Comparison of ENCODE assay signal across 7 mouse cellular contexts in genomic region chr10:99339291-99339912, GRCm38 (mm10).
DNase-seq lines count a peak whose midpoint lies in the region; TF ChIP-seq lines count a peak whose summit lies in the region.
"Not testable (repeated sequence)": the region's sequence is repeated elsewhere in the genome, so short reads cannot be mapped to it uniquely, and the experiment has no call there.

No protein-coding gene starts in this region.

- not testable (repeated sequence) for H3K36me3 ChIP-seq in thymus, adult 2 months (ENCODE audit: control insufficient read depth, insufficient read depth, low read length)

- peak; percentile 57 for DNase-seq in cerebellum, adult 11 months
- peak; percentile 64 for DNase-seq in gastrocnemius, adult 18-20 months (ENCODE audit: low spot score)
- peak; percentile 64 for DNase-seq in heart, postnatal 4 days
- peak; percentile 71 for DNase-seq in layer of hippocampus, postnatal 10 days (ENCODE audit: low spot score in 2 of 2)
- peak; percentile 32 to 74 for DNase-seq in lung, adult 18-20 months
- peak; percentile 58 for DNase-seq in right cerebral cortex, adult 18-20 months
- DNase-seq in thymus, adult 2 months: peak; percentile 58

- not testable (repeated sequence) for TF ChIP-seq CTCF in thymus, adult 2 months (IDR thresholded peaks at IDR 0.05; ENCODE audit: borderline replicate concordance, control insufficient read depth, extremely low read depth, insufficient read depth, low read length, poor library complexity)

- WGBS in thymus, adult 2 months: 96% methylated on average over 13 of the region's 19 CpGs

- TF ChIP-seq POLR2A in thymus, adult 2 months (IDR thresholded peaks at IDR 0.05; ENCODE audit: control insufficient read depth, extremely low read depth, insufficient read depth, low read length, poor library complexity): not testable (repeated sequence)

- H3K27ac ChIP-seq in thymus, adult 2 months (ENCODE audit: control insufficient read depth, insufficient read depth, low read length): not testable (repeated sequence)

- not testable (repeated sequence) for H3K4me3 ChIP-seq in thymus, adult 2 months (ENCODE audit: control insufficient read depth, insufficient read depth, low read length)

- not testable (repeated sequence) for H3K4me1 ChIP-seq in thymus, adult 2 months (replicated peaks; ENCODE audit: control insufficient read depth, insufficient read depth, low read length)

- not testable (repeated sequence) for H3K27me3 ChIP-seq in thymus, adult 2 months (ENCODE audit: control insufficient read depth, insufficient read depth, low read length)
